Comparison of ENCODE assay signal across 22 mouse cellular contexts in the genomic region with DNA sequence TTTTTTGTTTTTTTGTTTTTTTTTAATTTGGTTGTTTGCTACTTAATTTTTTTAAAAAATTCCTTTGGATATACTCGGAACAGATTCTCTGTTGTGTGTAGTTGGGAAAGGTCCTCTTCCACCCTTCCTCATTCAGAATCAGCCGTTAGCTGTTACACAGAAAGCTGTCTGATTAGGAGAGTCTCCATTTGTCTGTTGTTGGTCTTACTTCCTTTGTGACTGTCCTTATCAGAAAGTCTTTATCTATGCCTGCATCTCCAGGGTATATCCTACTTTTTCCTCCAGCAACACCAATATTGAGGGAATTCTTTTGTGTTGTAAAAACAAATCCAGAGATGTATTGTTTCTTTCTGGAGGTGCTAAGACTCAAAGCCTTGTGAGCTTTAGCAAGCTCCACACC. TPM values are rescaled to one million over a fixed set of nuclear protein-coding genes. Genes with fewer than 3 reads are reported as not detected.
DNase-seq lines count a peak whose midpoint lies in the region; ATAC-seq and TF ChIP-seq lines count a peak whose summit lies in the region.
"Had no signal": no experiment of that assay in that cellular context is flagged by ENCODE, and none has a peak within 500 bp of the region (broad histone marks: within the 10 kb centered on the region; RNA-seq: fewer than 3 reads in every experiment).

No protein-coding gene starts in this region.

- no peak for ATAC-seq in midbrain, embryonic 11.5 days (ENCODE audit: low FRiP score)
- no peak for ATAC-seq in liver, embryonic 12.5 days
- ATAC-seq in liver, embryonic 15.5 days (ENCODE audit: insufficient read depth) = no peak
- no peak for ATAC-seq in liver, postnatal 0 days
- no peak for ATAC-seq in stomach, postnatal 0 days (ENCODE audit: low FRiP score, low TSS enrichment)
- ATAC-seq: forebrain, embryonic 13.5 days; forebrain, embryonic 15.5 days; forebrain, postnatal 0 days had no signal

- no peaks in the 10 kb centered on the region for H3K27me3 ChIP-seq in midbrain, embryonic 11.5 days (ENCODE audit: control insufficient read depth, insufficient read depth, low read length)
- H3K27me3 ChIP-seq in midbrain, embryonic 10.5 days (ENCODE audit: low read depth, poor library complexity, severe bottlenecking) = no peaks in the 10 kb centered on the region
- H3K27me3 ChIP-seq in liver, embryonic 12.5 days (replicated peaks) = no peaks in the 10 kb centered on the region
- H3K27me3 ChIP-seq in liver, embryonic 15.5 days = no peaks in the 10 kb centered on the region
- H3K27me3 ChIP-seq in liver, postnatal 0 days (ENCODE audit: insufficient read depth, low read length) = no peaks in the 10 kb centered on the region
- no peaks in the 10 kb centered on the region for H3K27me3 ChIP-seq in stomach, postnatal 0 days (ENCODE audit: control insufficient read depth, insufficient read depth, low read length)
- H3K27me3 ChIP-seq: embryonic facial prominence, embryonic 12.5 days; forebrain, embryonic 13.5 days; forebrain, embryonic 15.5 days had no signal

- TF ChIP-seq EP300 in liver, postnatal 0 days (IDR thresholded peaks at IDR 0.05; ENCODE audit: low read depth) = no peak
- no peak for TF ChIP-seq EP300 in stomach, postnatal 0 days (optimal IDR thresholded peaks at IDR 0.05)

- H3K4me2 ChIP-seq in midbrain, embryonic 11.5 days = no peak overlapping the region
- peak overlapping the region; percentile 36 for H3K4me2 ChIP-seq in liver, embryonic 12.5 days
- H3K4me2 ChIP-seq in liver, embryonic 15.5 days = peak overlapping the region; percentile 14
- no peak overlapping the region for H3K4me2 ChIP-seq in liver, postnatal 0 days (ENCODE audit: low read depth, low read length)
- H3K4me2 ChIP-seq in stomach, postnatal 0 days (replicated peaks; ENCODE audit: low read depth) = no peak overlapping the region
- H3K4me2 ChIP-seq: embryonic facial prominence, embryonic 12.5 days; forebrain, embryonic 13.5 days; forebrain, embryonic 15.5 days had no signal

- no peak for TF ChIP-seq CTCF in liver, postnatal 0 days (IDR thresholded peaks at IDR 0.05; ENCODE audit: low read depth)
- no peak for TF ChIP-seq CTCF in stomach, postnatal 0 days (IDR thresholded peaks at IDR 0.05; ENCODE audit: low read depth)

- no peak overlapping the region for H3K9ac ChIP-seq in midbrain, embryonic 11.5 days (ENCODE audit: low read length)
- peak overlapping the region; percentile 39; the same call in 1 of the 2 replicates for H3K9ac ChIP-seq in liver, embryonic 12.5 days
- no peak overlapping the region for H3K9ac ChIP-seq in liver, embryonic 15.5 days
- H3K9ac ChIP-seq in liver, postnatal 0 days (replicated peaks) = 0 out of 2 replicates have a peak overlapping the region, but pooled peaks have one; percentile 6
- H3K9ac ChIP-seq in stomach, postnatal 0 days (ENCODE audit: low read length) = no peak overlapping the region
- H3K9ac ChIP-seq: embryonic facial prominence, embryonic 12.5 days; forebrain, embryonic 13.5 days; forebrain, embryonic 15.5 days; forebrain, postnatal 0 days had no signal

- H3K9me3 ChIP-seq in midbrain, embryonic 11.5 days (ENCODE audit: control insufficient read depth, low read length) = no peaks in the 10 kb centered on the region
- 0 out of 2 replicates have a peak, but pooled peaks cover 5% of the 10 kb centered on the region for H3K9me3 ChIP-seq in midbrain, embryonic 10.5 days (replicated peaks)
- H3K9me3 ChIP-seq in liver, embryonic 12.5 days (replicated peaks) = no peaks in the 10 kb centered on the region
- H3K9me3 ChIP-seq in liver, embryonic 15.5 days (replicated peaks) = no peaks in the 10 kb centered on the region
- no peaks in the 10 kb centered on the region for H3K9me3 ChIP-seq in liver, postnatal 0 days (ENCODE audit: low read length)
- no peaks in the 10 kb centered on the region for H3K9me3 ChIP-seq in stomach, postnatal 0 days (ENCODE audit: control insufficient read depth, low read length)
- H3K9me3 ChIP-seq: embryonic facial prominence, embryonic 10.5 days; embryonic facial prominence, embryonic 12.5 days; forebrain, embryonic 13.5 days; forebrain, embryonic 15.5 days had no signal

- no peaks in the 10 kb centered on the region for H3K4me1 ChIP-seq in midbrain, embryonic 11.5 days (ENCODE audit: control insufficient read depth, insufficient read depth, low read length)
- H3K4me1 ChIP-seq in midbrain, embryonic 10.5 days = 0 out of 2 replicates have a peak, but pooled peaks cover 3% of the 10 kb centered on the region
- peaks cover 38% of the 10 kb centered on the region for H3K4me1 ChIP-seq in liver, embryonic 12.5 days
- peaks cover 37% of the 10 kb centered on the region for H3K4me1 ChIP-seq in liver, embryonic 15.5 days (replicated peaks)
- peaks cover 19% of the 10 kb centered on the region; the same call in 1 of the 2 replicates for H3K4me1 ChIP-seq in liver, postnatal 0 days (ENCODE audit: insufficient read depth)
- H3K4me1 ChIP-seq in stomach, postnatal 0 days (replicated peaks; ENCODE audit: control insufficient read depth, insufficient read depth) = no peaks in the 10 kb centered on the region
- H3K4me1 ChIP-seq: embryonic facial prominence, embryonic 10.5 days; embryonic facial prominence, embryonic 12.5 days; forebrain, embryonic 13.5 days; forebrain, embryonic 15.5 days had no signal

- DNase-seq in midbrain, embryonic 11.5 days (ENCODE audit: low spot score, missing footprints) = peak; percentile 4
- DNase-seq in midbrain, embryonic 10.5 days (ENCODE audit: low spot score) = no peak
- no peak for DNase-seq in liver, postnatal 0 days
- no peak for DNase-seq in lung, postnatal 14 days
- DNase-seq in Muller cell, postnatal 12 days (ENCODE audit: inconsistent ontology term) = no peak
- no peak for DNase-seq in stomach, postnatal 0 days (ENCODE audit: low spot score)
- DNase-seq: adrenal gland, adult 2 months; adrenal gland, postnatal 10 days; adrenal gland, postnatal 25 days; cerebellum, adult 11 months; cerebellum, adult 18-20 months; cerebellum, adult 8-10 months; cerebellum, adult 9-11 months; cerebellum, postnatal 14 days; cerebellum, postnatal 36 days; forebrain, postnatal 0 days had no signal

- WGBS in midbrain, embryonic 11.5 days = 90% methylated on average over 2 of the region's 2 CpGs
- WGBS in midbrain, embryonic 10.5 days = 90% methylated on average over 2 of the region's 2 CpGs
- WGBS in liver, embryonic 12.5 days (ENCODE audit: insufficient replicate concordance) = 45% methylated on average over 2 of the region's 2 CpGs
- WGBS in liver, embryonic 15.5 days (ENCODE audit: insufficient replicate concordance) = 52% methylated on average over 2 of the region's 2 CpGs
- WGBS in liver, postnatal 0 days (ENCODE audit: insufficient replicate concordance) = 64% methylated on average over 2 of the region's 2 CpGs
- WGBS in stomach, postnatal 0 days = 86% methylated on average over 2 of the region's 2 CpGs

- H3K36me3 ChIP-seq in midbrain, embryonic 11.5 days (ENCODE audit: control insufficient read depth, insufficient read depth, low read length) = no peaks in the 10 kb centered on the region
- peaks cover 14% of the 10 kb centered on the region for H3K36me3 ChIP-seq in midbrain, embryonic 10.5 days
- peaks cover 29% of the 10 kb centered on the region for H3K36me3 ChIP-seq in liver, embryonic 12.5 days
- peaks cover 17% of the 10 kb centered on the region for H3K36me3 ChIP-seq in liver, embryonic 15.5 days (replicated peaks)
- peaks cover 11% of the 10 kb centered on the region for H3K36me3 ChIP-seq in liver, postnatal 0 days (replicated peaks; ENCODE audit: insufficient read depth, low read length)
- no peaks in the 10 kb centered on the region; the same call in 1 of the 2 replicates for H3K36me3 ChIP-seq in stomach, postnatal 0 days (ENCODE audit: control insufficient read depth, insufficient read depth, low read length)
- H3K36me3 ChIP-seq: embryonic facial prominence, embryonic 12.5 days; forebrain, embryonic 15.5 days had no signal

- no peak overlapping the region for H3K4me3 ChIP-seq in midbrain, embryonic 11.5 days (ENCODE audit: low read depth, low read length)
- H3K4me3 ChIP-seq in midbrain, embryonic 10.5 days = no peak overlapping the region
- no peak overlapping the region for H3K4me3 ChIP-seq in liver, embryonic 12.5 days
- no peak overlapping the region for H3K4me3 ChIP-seq in liver, embryonic 15.5 days (replicated peaks)
- no peak overlapping the region for H3K4me3 ChIP-seq in liver, postnatal 0 days (ENCODE audit: low read depth, low read length)
- no peak overlapping the region for H3K4me3 ChIP-seq in stomach, postnatal 0 days (ENCODE audit: low read depth, low read length)
- H3K4me3 ChIP-seq: embryonic facial prominence, embryonic 10.5 days; embryonic facial prominence, embryonic 12.5 days; forebrain, embryonic 13.5 days; forebrain, embryonic 15.5 days had no signal

- H3K27ac ChIP-seq in midbrain, embryonic 11.5 days (ENCODE audit: low read depth, low read length) = no peak overlapping the region
- H3K27ac ChIP-seq in midbrain, embryonic 10.5 days (replicated peaks) = no peak overlapping the region
- H3K27ac ChIP-seq in liver, embryonic 12.5 days = peak overlapping the region; percentile 66
- H3K27ac ChIP-seq in liver, embryonic 15.5 days (replicated peaks) = peak overlapping the region; percentile 59
- H3K27ac ChIP-seq in liver, postnatal 0 days (ENCODE audit: low read depth) = no peak overlapping the region
- H3K27ac ChIP-seq in stomach, postnatal 0 days (replicated peaks) = no peak overlapping the region
- H3K27ac ChIP-seq: embryonic facial prominence, embryonic 10.5 days; embryonic facial prominence, embryonic 12.5 days; forebrain, embryonic 13.5 days; forebrain, embryonic 15.5 days had no signal

RNA-seq across cellular contexts. Expression of a gene that starts 40.6 kb away (rescaled TPM):
- polyA plus RNA-seq in midbrain, embryonic 11.5 days (2014; fragmentation: Nextera tagmentation; extraction: Ambion mirVana) = 7.2 and 8.2 TPM in 2 replicates
- polyA plus RNA-seq in midbrain, embryonic 10.5 days (2016; fragmentation: Nextera tagmentation; extraction: Ambion mirVana) = 12.3 and 12.5 TPM in 2 replicates
- polyA plus RNA-seq in liver, embryonic 12.5 days (2016; fragmentation: Nextera tagmentation; extraction: Ambion mirVana) = 17.5 and 18.5 TPM in 2 replicates
- polyA plus RNA-seq in liver, embryonic 15.5 days (2015; fragmentation: Nextera tagmentation; extraction: Ambion mirVana) = 10.7 and 11.5 TPM in 2 replicates
- 6.6 and 6.8 TPM in 2 replicates for polyA plus RNA-seq in liver, postnatal 0 days (2015; fragmentation: Nextera tagmentation; extraction: Ambion mirVana)
- polyA plus RNA-seq in stomach, postnatal 0 days (2015; fragmentation: Nextera tagmentation; extraction: Ambion mirVana) = 8.2 and 8.6 TPM in 2 replicates

RNA-seq across cellular contexts. Expression of a gene that starts 48.9 kb away (rescaled TPM):
- polyA plus RNA-seq in midbrain, embryonic 11.5 days (2014; fragmentation: Nextera tagmentation; extraction: Ambion mirVana) = 22.7 and 24.0 TPM in 2 replicates
- 17.8 and 18.0 TPM in 2 replicates for polyA plus RNA-seq in midbrain, embryonic 10.5 days (2016; fragmentation: Nextera tagmentation; extraction: Ambion mirVana)
- 8.8 and 11.2 TPM in 2 replicates for polyA plus RNA-seq in liver, embryonic 12.5 days (2016; fragmentation: Nextera tagmentation; extraction: Ambion mirVana)
- polyA plus RNA-seq in liver, embryonic 15.5 days (2015; fragmentation: Nextera tagmentation; extraction: Ambion mirVana) = 9.6 and 9.7 TPM in 2 replicates
- 9.0 TPM in 2 replicates for polyA plus RNA-seq in liver, postnatal 0 days (2015; fragmentation: Nextera tagmentation; extraction: Ambion mirVana)
- polyA plus RNA-seq in stomach, postnatal 0 days (2015; fragmentation: Nextera tagmentation; extraction: Ambion mirVana) = 10.4 and 11.1 TPM in 2 replicates

Comparison
In these comparisons a context has a peak if more than half of its experiments do, and no peak if none do; other contexts are left out.
1. H3K27ac ChIP-seq: peak in liver, embryonic 12.5 days (single experiment) and liver, embryonic 15.5 days (single experiment); none in midbrain, embryonic 11.5 days (single experiment), midbrain, embryonic 10.5 days (single experiment), liver, postnatal 0 days (single experiment) and stomach, postnatal 0 days (single experiment).
2. H3K4me2 ChIP-seq: peak in liver, embryonic 12.5 days (single experiment) and liver, embryonic 15.5 days (single experiment); none in midbrain, embryonic 11.5 days (single experiment), liver, postnatal 0 days (single experiment) and stomach, postnatal 0 days (single experiment).
3. H3K9ac ChIP-seq: peak in liver, embryonic 12.5 days (single experiment) and liver, postnatal 0 days (single experiment); none in midbrain, embryonic 11.5 days (single experiment), liver, embryonic 15.5 days (single experiment) and stomach, postnatal 0 days (single experiment).